Comparison of ENCODE assay signal across 1 mouse cellular context in genomic region chr8:105975363-105975762, GRCm38 (mm10).
TF ChIP-seq lines count a peak whose summit lies in the region.

No protein-coding gene starts in this region.

TF ChIP-seq in ES-E14, 5 proteins besides CTCF, POLR2A, EP300 and RAD21:
- TF ChIP-seq ZC3H11A (IDR thresholded peaks at IDR 0.05; ENCODE audit: borderline replicate concordance, low read depth, low read length) (no peak), CHD2 (IDR thresholded peaks at IDR 0.05; ENCODE audit: low read depth, low read length) (no peak), ZNF384 (IDR thresholded peaks at IDR 0.05; ENCODE audit: low read depth, low read length) (no peak), MAFK (IDR thresholded peaks at IDR 0.05; ENCODE audit: insufficient read depth, low read depth, low read length) (no peak), HCFC1 (IDR thresholded peaks at IDR 0.05; ENCODE audit: borderline replicate concordance, insufficient read depth, low read length) (no peak)
